Mouse (Mus musculus) heart, adult 11 months (tissue): ENCODE data around the gene Madcam1.

Source experiments
- DNase-seq: peaks from one replicate; pipeline ENCODE4 v3.0.0; 2022

The Madcam1 gene

DNA sequence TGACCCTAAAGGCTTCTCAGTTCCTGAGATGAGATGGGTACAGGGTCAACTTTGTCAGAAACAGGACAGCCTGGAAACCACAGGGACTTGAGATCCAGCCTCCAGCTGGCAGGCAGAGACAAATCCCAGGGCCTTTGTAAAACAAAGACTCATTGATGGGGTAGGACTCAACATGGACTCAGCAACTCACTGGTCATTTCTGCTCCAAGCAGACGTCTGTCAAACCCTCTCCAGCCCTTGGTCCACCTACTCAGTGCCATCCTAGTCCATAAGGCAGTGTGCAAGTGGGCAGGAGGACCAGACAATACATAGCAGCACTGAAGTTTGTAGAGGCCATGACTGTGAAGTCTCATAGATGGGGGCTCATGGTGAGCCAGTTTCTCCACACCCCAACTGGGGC is 48.8 kb downstream of the Madcam1 start:
- DNase-seq = no peak

DNA sequence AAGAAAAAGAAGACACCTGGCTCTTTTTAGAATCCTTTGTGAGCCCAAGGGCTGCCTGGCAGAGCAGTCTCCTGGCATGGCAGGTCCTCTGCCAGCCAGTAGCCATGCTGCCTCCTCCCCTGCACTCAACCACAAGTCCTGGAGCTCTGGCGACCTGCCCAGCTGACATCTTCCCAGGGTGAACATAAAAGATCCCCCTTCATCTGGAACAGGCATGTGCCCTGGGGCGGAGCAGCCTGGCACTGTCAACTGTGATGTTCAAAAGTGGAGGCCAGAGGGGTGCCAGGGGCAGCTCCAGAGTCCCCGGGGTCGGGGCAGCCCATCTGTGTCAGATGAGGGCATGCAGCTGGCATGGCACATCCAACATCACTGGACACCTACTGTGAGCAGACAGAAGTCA is 50.6 kb downstream of the Madcam1 start:
- no peak for DNase-seq

DNA sequence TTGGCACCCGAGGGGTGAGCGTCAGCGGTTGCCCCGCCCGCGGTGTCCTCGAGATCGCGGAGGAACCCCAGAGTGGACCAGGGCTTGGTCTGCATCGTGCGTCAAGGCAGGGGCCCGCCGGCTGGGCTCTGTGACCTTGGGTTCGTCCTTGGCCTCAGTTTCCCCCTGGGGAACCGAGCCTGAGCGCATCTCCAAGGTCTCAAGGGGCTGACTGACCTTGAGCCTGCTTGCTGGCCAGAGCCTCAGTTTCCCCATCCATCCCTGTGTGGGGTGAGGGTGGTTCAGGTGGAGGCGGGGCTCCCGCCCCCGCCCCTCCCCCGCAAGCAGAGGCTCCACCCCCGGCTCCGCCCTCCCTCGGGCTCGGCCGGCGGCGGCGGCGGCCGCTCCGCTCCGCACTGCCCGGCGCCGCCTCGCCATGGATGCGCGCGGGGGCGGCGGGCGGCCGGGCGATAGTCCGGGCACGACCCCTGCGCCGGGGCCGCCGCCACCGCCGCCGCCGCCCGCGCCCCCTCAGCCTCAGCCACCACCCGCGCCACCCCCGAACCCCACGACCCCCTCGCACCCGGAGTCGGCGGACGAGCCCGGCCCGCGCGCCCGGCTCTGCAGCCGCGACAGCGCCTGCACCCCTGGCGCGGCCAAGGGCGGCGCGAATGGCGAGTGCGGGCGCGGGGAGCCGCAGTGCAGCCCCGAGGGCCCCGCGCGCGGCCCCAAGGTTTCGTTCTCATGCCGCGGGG is 52.1 kb downstream of the Madcam1 start, which contains the start of gene Hcn2:
TSS of gene Hcn2 (plus strand) at position 381 of the 734 bp plus-strand sequence.
- DNase-seq = no peak

- no peak for DNase-seq
Measured at GRCm38 (mm10) chr10:79716988-79717355, 52.6 kb downstream of the Madcam1 start.

- no peak for DNase-seq
Measured at GRCm38 (mm10) chr10:79717640-79718357, 53.4 kb downstream of the Madcam1 start.
